Mouse (Mus musculus) frontal cortex, postnatal 36 days (tissue): Measurements from ENCODE around the gene Sdf2l1.
"Not testable (repeated sequence)": the region's sequence is repeated elsewhere in the genome, so short reads cannot be mapped to it uniquely, and the experiment has no call there.

ENCODE experiments used
- DNase-seq, 2 experiments: peaks; one replicate each; pipeline ENCODE4 v3.0.0; 2022; ENCODE audit warnings: low spot score in 2 of 2

Sdf2l1 gene

GRCm38 (mm10) chr16:17132089-17132905 is at the start of gene Sdf2l1:
TSS of gene Sdf2l1 (minus strand) at chr16:17132383.
- peak; percentile 98 for DNase-seq

- no peak for DNase-seq
Measured at GRCm38 (mm10) chr16:17181382-17181781, 49.2 kb upstream of the Sdf2l1 start.

DNA sequence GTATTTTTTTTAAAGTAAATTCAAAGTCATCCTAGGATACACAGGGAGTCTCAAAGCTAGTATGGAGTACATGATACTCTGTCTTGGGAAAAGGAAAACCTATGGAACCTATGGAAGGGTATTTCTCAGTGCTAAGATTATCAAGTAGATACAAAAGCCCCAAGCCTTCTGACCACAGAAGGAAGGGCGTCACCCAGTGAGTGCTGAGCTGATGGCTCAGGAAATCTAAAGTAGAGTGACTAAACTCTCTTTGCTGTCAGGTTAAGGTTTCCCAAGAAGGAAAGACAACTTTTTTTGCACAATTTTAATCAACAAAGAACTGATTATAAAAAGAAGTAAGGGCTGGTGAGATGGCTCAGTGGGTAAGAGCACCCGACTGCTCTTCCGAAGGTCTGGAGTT is 47.5 kb upstream of the Sdf2l1 start:
- no peak for DNase-seq

- no peak for DNase-seq
Measured at GRCm38 (mm10) chr16:17177623-17178170, 45.5 kb upstream of the Sdf2l1 start.

GRCm38 (mm10) chr16:17175765-17176164 is 43.6 kb upstream of the Sdf2l1 start:
- DNase-seq = no peak

DNA sequence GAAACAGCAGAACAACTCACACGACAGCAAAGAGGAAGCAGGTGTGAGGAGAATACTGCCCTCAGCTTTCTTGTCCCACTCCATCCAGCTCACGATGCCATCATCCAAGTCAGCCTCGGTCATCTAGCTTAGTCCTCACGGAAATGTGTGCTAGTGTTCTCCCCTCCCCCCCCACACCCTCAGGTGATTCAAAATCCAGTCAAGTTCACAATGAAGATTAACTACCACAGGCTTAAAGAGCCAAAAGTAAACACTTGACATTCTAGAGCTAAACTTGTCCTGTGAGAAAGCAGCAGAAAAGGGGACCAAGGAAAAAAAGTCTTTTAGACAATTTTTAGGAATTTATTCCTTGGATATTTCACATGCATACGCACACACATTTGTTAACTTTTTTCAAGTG is 35.9 kb upstream of the Sdf2l1 start:
- DNase-seq = no peak

GRCm38 (mm10) chr16:17167179-17167578 is 35.0 kb upstream of the Sdf2l1 start:
- no peak for DNase-seq

GRCm38 (mm10) chr16:17165478-17165877 is 33.3 kb upstream of the Sdf2l1 start:
- DNase-seq = not testable (repeated sequence)

- DNase-seq = no peak
Measured at GRCm38 (mm10) chr16:17154346-17154745, 22.2 kb upstream of the Sdf2l1 start.

- DNase-seq = no peak
Measured at GRCm38 (mm10) chr16:17151874-17152273, 19.7 kb upstream of the Sdf2l1 start.

DNA sequence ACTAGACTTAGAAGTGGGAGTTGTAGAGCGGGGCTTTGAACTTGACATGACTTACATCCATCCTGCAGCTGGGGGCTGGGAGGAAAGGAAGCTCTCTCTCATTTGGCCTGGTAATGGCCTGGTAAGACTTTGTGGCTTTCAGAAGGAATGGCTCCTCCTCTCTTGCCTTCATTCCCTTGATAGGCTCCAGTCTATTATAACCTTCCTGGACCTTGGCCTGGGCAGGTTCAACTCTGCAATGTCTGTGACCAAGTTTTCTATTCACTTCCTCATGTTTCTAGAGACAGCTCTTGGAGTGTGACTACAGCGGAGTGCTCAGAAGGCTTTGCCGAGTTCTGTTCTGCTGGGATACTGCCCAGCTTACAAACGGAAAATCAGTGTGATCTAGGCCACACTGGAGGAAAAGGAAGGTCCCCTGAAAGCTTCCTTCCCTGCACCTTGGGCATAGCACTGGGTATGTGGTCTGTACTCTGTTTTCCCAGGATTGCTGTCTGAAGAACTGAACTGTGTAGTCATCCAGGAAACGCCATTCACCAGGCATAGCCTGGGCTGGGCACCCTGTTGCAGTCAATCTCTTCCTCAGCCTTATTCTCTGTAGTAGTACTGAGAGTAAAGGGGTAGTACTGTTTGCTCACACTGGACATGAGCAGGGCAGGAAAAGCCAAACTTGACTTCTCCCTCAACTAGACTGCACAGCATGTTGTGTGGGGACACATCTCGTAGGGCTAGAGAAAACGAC is 18.5 kb upstream of the Sdf2l1 start:
- no peak for DNase-seq

DNA sequence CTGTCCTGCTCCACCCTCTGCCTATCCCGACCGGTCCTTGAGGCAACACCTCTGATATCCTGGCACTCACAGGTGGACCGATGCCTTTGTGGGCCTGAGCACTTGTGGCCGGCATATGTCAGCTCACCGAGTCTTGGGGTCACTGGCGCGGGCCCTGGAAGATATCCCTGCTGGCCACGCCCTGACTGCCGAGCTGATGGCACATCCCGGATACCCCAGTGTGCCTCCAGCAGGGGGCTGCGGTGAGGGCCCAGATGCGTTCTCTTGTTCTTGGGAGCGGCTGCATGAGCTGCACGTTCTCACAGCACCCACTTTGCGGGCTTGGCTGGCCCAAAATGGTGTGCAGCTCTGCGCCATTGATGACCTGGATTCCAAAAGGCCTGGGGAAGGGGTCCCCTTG is 15.9 kb upstream of the Sdf2l1 start:
- no peak for DNase-seq

DNA sequence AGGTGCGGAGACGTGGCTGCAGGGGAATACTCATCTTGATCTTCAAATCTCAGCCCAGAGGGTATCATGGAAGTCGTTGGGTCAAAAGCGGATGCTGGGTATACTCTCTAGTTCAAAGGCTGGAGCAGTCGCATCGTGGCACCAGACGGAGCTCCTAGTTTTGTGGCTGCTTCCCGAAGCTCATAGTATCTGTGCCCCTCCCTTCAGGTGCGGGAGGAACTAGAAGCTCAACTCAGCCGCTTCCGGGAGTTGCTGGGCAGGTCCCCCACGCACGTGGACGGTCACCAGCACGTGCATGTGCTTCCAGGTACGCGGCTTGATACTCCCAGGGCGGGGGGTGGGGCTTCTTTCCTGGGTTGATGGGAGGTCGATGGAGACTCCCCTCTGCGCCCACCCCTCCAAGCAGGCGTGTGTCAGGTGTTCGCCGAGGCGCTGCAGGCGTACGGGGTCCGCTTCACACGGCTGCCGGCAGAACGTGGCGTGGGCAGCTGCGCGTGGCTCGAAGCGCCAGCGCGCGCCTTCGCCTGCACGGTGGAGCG is 15.3 kb upstream of the Sdf2l1 start:
- DNase-seq = peak; percentile 24 to 36

DNA sequence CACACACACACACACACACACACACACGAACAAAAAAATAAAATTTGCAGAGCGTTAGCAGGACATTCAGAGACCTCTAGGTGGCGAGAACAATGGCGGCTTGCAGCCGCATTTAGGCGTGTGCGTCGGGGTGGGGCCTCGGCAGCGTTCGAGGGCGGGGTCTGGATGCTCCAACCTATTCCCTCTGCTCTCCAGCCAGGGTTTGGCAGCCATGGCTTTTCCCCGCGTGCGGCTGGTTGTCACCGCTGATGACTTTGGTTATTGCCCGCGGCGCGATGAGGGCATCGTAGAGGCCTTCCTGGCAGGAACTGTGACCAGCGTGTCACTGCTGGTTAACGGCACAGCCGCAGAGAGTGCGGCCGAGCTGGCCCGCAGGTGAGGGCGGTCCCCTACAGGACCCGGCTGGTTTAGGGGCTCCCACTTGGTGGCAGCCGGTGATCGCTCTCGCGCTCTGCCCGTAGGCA is 14.6 kb upstream of the Sdf2l1 start, which contains the start of gene Ccdc116:
TSS of gene Ccdc116 (minus strand) at position 458 of the 464 bp plus-strand sequence.
- peak; percentile 78 to 82 for DNase-seq

- DNase-seq = no peak
Measured at GRCm38 (mm10) chr16:17144339-17144738, 12.2 kb upstream of the Sdf2l1 start, which contains the start of gene Ydjc. TSS of gene Ydjc (plus strand) at chr16:17144621.

GRCm38 (mm10) chr16:17137355-17137754 is 5.2 kb upstream of the Sdf2l1 start:
- DNase-seq = no peak

DNA sequence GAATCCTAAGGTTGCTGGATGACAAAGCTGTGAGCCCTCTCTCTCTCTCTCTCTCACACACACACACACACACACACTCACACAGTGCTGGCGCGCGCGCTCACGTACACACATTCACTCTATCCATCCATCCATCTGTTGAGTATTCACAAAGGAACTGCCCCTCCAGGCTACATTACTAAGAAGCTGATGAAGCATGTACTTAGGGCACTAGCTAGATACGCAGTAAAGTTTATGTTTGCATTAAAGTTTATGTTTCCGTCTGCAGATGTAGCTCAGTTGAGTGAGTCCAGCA is 670 bp upstream of the Sdf2l1 start:
- DNase-seq = no peak

DNA sequence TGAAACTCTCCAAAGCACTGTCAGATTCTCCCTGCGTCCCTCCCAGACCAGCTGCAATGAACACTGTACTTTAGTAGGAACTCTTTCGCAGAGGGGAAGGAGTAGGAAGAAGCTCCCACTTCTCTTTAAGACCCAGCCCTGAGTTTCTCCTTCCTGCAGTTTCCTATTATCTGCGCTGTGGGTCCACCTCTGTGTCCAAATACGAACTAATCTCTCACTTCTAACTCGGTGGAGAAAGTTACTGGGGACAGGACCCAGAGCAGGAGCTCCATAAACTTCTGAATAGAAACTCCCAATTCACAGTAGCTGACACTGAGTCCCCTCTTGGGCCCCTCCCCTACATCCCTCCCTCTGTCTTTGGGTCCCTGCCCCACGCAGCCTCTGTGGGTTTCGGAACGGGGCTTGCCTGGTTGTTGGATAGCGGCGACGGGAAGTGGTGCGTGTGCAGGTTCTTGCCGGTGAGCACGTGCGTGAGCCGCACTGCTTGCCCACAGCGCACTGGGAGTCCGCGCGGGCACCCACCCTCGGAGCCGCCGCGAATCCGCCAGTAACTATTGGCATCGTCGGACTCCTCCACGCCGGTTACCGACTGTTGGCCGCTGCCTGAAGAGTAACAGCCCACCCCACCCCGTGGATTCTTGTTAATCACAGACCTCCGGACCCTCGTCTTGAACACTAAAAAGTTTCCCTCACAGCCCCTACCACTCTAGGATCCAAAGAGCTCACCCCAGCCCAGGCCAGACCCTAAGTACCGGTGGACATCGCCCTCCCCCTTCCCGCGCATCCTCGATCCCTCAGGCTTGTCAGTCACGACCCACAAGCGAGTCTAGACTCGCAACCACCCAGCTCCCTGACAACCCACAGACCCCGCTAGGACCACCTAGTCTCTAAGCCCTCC is 743 bp downstream of the Sdf2l1 start:
- no peak for DNase-seq

DNA sequence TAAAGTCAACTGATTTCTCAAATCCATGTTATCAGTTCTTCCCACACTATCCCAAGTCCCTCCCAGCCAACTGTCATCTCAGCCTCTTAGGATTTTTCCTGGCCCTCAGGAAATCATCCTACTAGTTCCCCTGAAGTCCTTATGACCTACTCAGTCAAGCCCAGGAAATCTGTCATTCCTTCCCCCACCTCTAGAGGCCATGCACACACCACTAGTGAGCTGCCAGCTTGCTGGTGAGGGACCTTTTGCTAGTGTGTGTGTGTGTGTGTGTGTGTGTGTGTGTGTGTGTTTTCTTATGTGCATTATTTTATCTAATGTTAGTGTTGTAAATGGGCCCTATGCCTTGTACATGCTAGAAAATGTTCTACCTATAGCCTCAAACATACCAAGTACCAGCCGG is 4.9 kb downstream of the Sdf2l1 start:
- DNase-seq = peak; percentile 19 to 54

DNA sequence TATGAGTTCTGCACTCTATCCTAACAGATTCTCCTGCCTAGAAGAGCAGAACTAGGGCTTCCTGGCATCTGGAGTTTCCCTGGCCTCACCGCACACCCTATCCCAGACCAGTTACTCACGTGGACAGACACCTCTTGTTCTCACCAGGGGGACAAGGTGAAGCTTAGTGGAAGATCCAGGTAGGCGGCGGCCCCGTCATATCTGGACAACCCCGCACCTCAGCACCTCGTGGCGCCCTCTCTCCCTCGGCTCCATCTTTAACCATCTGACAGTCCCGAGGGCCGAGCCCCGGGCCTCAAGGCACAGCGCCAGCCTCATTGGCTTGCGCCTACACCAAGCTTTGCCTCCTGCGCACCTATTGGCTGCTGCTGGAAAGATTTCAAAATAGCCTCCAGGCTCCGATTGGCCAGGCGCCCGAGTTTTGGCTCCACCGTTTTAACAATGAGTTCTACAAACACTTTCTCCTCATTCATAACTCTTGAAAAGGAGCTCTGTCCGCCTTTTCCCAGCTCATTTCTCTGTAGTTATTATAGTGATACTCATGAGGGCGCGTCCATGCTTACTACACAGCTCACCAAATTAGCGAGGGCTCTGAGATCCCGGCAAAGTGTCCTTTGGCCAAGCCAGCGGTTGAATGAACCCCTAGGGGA is 7.2 kb downstream of the Sdf2l1 start, which contains the start of gene 2610318N02Rik:
TSS of gene 2610318N02Rik (minus strand) at position 297 of the 650 bp plus-strand sequence.
- peak; percentile 51 to 71 for DNase-seq
